Mouse (Mus musculus) spleen, postnatal 4 days (tissue): ENCODE measurements at regions not wholly inside any gene's neighbourhood (a gene's known extent, or its start where the extent isn't known, plus 50 kb on each side); places are given as distances from the start of the nearest gene placed in this dataset.
"Not testable (repeated sequence)": the region's sequence is repeated elsewhere in the genome, so short reads cannot be mapped to it uniquely, and the experiment has no call there.

Experiments
- DNase-seq, 2 experiments: peaks; one replicate each; pipeline ENCODE4 v3.0.0; 2022; ENCODE audit warnings: low spot score in 2 of 2

DNA sequence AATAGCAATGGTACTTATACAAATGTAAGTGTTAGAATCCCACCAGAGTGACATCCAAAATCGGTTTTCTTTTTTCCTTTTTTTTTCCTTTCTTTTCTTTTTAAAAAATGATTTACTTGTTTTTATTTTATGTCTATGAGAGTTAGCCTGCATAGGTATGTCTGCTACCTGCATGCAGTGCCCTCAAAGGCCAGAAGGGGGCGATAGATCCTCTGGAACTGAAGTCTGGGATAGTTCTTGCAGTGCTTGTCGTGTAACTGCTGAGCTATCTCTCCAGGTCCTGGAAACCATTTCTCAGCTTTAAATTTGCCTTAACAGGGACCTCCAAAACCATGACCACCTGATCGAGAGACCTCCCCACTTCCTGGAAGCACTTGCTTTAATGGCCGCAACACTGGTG lies 93.8 kb downstream of the Defb7 start:
- no peak for DNase-seq

DNA sequence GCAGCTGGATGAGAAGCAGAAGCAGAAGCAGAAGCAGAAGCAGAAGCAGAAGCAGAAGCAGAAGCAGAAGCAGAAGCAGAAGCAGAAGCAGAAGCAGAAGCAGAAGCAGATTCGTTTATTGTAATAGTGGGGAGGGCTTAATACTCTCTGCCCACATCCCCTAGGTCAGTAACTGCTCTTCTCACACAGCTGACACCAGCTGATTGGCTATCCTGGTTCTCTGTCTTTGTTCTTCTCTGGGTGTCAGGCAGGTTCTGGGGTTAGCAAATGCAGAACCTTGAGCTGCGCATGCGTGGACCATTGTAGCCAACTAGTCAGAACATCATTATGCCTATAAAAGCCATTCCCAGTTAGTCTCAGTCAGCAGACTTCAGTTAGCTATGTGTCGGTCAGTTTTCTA lies 106.6 kb downstream of the Defb7 start:
- not testable (repeated sequence) for DNase-seq

DNA sequence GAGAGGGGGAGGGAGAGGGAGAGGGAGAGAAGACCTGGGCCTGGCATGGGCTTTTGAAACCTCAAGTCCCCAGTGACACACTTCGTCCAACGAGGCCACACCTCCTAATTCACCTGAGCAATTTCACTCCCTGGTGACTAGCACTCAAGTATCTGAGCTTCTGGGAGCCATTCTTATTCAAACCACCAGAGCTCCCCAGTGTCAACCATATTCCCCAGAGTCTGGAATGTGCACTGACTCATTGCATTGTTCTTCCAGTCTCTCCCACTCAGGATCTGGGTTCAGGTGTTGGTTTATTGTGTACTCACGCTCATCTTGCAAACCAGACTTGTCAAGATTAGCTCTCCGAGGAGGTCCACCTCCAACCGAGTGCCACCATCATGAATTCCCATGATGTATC lies 111.7 kb downstream of the Defb7 start:
- no peak for DNase-seq

DNA sequence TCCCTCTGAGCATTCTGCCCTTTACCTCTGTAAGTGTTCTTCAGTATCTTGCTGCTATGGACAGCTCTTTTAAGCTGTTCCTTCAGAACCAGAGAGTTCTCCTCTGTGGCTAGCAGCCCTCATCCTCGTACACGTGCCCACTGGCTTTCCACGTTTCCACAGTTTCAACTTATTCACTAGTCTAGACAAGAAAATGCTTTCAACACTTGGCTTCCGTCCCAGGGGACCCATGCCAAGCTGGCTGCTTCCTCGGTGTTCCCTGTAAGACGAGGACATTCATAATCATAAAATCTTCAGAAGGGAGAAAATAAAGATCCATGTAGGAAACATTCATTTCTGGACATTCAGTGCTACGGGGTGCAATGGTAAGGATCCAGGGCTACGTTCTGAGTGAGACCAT lies 101.9 kb upstream of the 4930467E23Rik start:
- DNase-seq, result peak in 1 of 2 experiments; percentile 26

DNA sequence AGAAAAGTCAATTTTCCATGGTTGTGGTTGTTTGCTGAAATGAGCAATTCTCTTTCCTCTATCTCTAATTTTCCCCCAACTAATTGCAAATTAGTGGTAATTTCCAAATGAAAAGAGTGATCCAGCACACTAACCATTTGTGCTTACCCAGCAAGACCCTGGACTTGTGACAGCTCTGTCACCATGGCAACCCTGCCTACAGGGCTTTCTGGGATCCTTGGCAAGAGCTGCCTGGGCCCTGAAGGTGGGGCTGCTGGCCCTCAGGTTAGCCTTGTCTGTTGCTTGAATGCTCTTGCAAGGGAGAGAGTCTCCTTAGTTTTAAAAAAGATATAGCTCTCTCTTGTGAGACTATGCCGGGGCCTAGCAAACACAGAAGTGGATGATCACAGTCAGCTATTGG lies 80.8 kb upstream of the 4930467E23Rik start:
- DNase-seq, result not testable (repeated sequence)
